Mouse (Mus musculus) erythroid progenitor cell, adult 5-6 weeks (primary cell): Measurements from ENCODE around the gene Polg2. TPM values are rescaled to one million over a fixed set of nuclear protein-coding genes. Genes with fewer than 3 reads are reported as not detected.
"Not testable (repeated sequence)": the region's sequence is repeated elsewhere in the genome, so short reads cannot be mapped to it uniquely, and the experiment has no call there.

Experiments used
- ATAC-seq: replicated peaks from 2 replicates; pipeline ENCODE4 v1.8.0; 2016; ENCODE audit warnings: moderate number of reproducible peaks, mild to moderate bottlenecking, moderate TSS enrichment, inconsistent platforms; ENCODE audit not compliant: poor library complexity, low FRiP score, severe bottlenecking
- total RNA-seq, 2 experiments: library from RNA; stranded (forward) in 1 of 2; stranded (reverse) in 1 of 2; fragments of 150-400 nt in 1 of 2; fragments of 186-747, 209-891 nt in 1 of 2; gene quantifications; 2 replicates each; pipeline versions ENCODE4 v1.2.3 to v1.2.4; 2015 to 2017; ENCODE audit warnings: low replicate concordance in 2 of 2

The Polg2 gene
- total RNA-seq, 2 experiments from 2014 or later = 1.4 to 4.6 TPM

GRCm38 (mm10) chr11:106736614-106737013, 42.7 kb downstream of the Polg2 start:
- ATAC-seq = no peak

- no peak for ATAC-seq
Observed at GRCm38 (mm10) chr11:106730714-106731113, 48.6 kb downstream of the Polg2 start.

GRCm38 (mm10) chr11:106729656-106730055, 49.7 kb downstream of the Polg2 start:
- no peak for ATAC-seq

- ATAC-seq = peak; percentile 39; the same call in 1 of the 2 replicates
Observed at GRCm38 (mm10) chr11:106728402-106729366, 50.7 kb downstream of the Polg2 start.

DNA sequence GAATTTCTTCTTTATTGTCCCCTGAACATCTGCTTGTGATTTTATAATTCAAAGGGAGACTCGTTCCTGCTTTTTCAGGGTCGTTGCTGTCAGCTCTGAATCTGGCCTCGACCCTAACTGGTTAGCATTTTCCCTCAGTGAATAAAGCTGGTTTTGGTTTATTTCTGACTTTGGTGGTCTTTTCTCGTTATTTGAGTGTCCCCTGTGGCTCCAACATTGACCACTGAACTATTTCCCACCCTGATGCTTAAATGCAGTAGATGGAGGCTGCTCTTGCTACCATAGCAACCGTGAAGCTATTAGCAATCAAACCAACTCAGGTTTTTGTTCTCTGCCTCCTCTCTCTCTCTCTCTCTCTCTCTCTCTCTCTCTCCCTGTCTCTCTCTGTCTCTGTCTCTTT, 51.4 kb downstream of the Polg2 start:
- no peak for ATAC-seq

GRCm38 (mm10) chr11:106724916-106725235, 54.5 kb downstream of the Polg2 start:
- not testable (repeated sequence) for ATAC-seq

DNA sequence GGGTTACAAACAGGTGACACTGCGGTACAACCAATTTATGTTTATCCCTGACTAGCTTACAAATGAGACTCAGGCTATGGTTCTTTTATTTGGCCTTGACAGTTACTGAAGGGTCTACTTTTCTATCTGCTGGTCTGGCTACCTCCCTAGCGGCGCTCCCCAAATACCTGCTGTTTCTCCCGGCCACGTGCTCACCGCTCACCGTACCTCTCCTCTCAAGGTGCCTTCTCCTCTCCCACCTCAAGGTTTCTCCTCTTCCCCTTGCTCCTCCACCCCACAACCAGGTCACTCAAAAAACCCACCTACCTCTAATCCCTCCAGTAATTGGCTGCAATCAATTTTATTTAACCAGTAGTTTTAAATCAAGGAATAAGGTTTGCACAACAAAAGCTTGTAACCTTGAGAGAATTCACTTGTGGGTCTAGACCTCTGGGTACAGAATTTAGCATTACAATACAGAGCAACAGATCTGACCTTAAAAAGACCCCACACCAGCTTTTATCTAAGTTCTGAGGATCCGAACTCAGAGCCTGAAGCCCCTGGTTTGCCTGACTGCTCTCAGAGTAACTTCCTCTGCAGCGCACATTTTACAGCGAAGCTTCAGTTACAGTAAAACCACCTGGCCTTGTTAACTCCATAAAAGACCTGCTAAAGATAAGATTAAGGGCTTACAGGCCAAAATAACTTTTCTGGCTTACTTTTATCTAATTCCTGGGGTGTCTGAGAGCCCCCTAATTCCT, 55.0 kb downstream of the Polg2 start:
- no peak for ATAC-seq

DNA sequence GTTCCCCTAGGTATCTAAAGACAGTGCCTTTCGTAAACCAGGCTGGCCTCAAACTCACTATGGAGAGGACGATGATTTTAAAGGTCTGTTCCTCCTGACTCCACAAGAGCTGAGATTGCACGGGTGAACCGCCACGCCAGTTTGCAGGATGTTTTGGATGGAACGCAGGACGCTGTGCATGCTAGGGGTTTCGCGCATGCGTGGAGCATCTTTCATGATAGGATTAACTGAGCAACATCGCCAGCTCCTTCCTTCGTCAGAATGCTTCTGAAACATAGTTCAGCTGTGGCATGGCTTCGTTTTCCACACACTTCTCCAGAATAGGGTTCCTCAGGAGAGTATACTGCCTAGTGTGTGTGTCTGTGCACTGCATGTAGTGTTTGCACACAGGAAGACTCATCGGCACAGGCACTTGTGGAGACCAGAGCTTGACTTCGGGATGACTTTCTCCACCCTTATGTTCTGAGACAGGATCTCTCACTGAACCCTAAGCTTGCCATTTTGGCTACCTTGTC, 55.7 kb downstream of the Polg2 start:
- ATAC-seq = no peak

GRCm38 (mm10) chr11:106722831-106723361, 56.4 kb downstream of the Polg2 start:
- 0 out of 2 replicates have a peak, but pooled peaks have one; percentile 63 for ATAC-seq

- no peak for ATAC-seq
Observed at GRCm38 (mm10) chr11:106720379-106720778, 59.0 kb downstream of the Polg2 start.

Other genes with a start within 250 kb of the Polg2 start
- gene Tex2, start 166.1 kb downstream of the Polg2 start, total RNA-seq (2015; ENCODE audit: low replicate concordance) = 18.9 and 32.1 TPM in 2 replicates
- gene Tex2, start 166.1 kb downstream of the Polg2 start, total RNA-seq (2017; ENCODE audit: low replicate concordance) = 35.9 and 41.8 TPM in 2 replicates
- 7.1 and 16.6 TPM in 2 replicates for gene Pecam1, start 28.9 kb downstream of the Polg2 start, total RNA-seq (2015; ENCODE audit: low replicate concordance)
- 5.5 and 7.2 TPM in 2 replicates for gene Pecam1, start 28.9 kb downstream of the Polg2 start, total RNA-seq (2017; ENCODE audit: low replicate concordance)
- 7.9 and 10.5 TPM in 2 replicates for gene Milr1, start 28.3 kb downstream of the Polg2 start, total RNA-seq (2015; ENCODE audit: low replicate concordance)
- gene Milr1, start 28.3 kb downstream of the Polg2 start, total RNA-seq (2017; ENCODE audit: low replicate concordance) = 9.1 and 13.4 TPM in 2 replicates
- gene Ddx5, start 9.6 kb upstream of the Polg2 start, total RNA-seq (2015; ENCODE audit: low replicate concordance) = 493 and 595 TPM in 2 replicates
- 692 and 836 TPM in 2 replicates for gene Ddx5, start 9.6 kb upstream of the Polg2 start, total RNA-seq (2017; ENCODE audit: low replicate concordance)
- 60.8 and 66.3 TPM in 2 replicates for gene Cep95, start 9.7 kb upstream of the Polg2 start, total RNA-seq (2015; ENCODE audit: low replicate concordance)
- 39.8 and 61.5 TPM in 2 replicates for gene Cep95, start 9.7 kb upstream of the Polg2 start, total RNA-seq (2017; ENCODE audit: low replicate concordance)
- gene Smurf2, start 141.2 kb upstream of the Polg2 start, total RNA-seq (2015; ENCODE audit: low replicate concordance) = 7.9 and 9.2 TPM in 2 replicates
- gene Smurf2, start 141.2 kb upstream of the Polg2 start, total RNA-seq (2017; ENCODE audit: low replicate concordance) = 8.5 and 14.2 TPM in 2 replicates
- 456 and 494 TPM in 2 replicates for gene Kpna2, start 220.0 kb upstream of the Polg2 start, total RNA-seq (2015; ENCODE audit: low replicate concordance)
- gene Kpna2, start 220.0 kb upstream of the Polg2 start, total RNA-seq (2017; ENCODE audit: low replicate concordance) = 286 and 365 TPM in 2 replicates
- 2.5 TPM in 1 of 2 replicates, not detected in the other for gene 1810010H24Rik, start 246.1 kb upstream of the Polg2 start, total RNA-seq (2015; ENCODE audit: low replicate concordance)
- not detected in 2 replicates for gene 1810010H24Rik, start 246.1 kb upstream of the Polg2 start, total RNA-seq (2017; ENCODE audit: low replicate concordance)